Mouse (Mus musculus) hindbrain, embryonic 16.5 days (tissue): Measurements from ENCODE around the gene Crocc2. TPM values are rescaled to one million over a fixed set of nuclear protein-coding genes. Genes with fewer than 3 reads are reported as not detected.
A peak's percentile ranks its signal among the peaks of the same experiment; 100 is the strongest.

Experiments
- ATAC-seq: fragments of 200-750 bp; cut with Nextera tagmentation; 2 replicates; pipeline ENCODE4 v1.8.0; 2017; ENCODE audit warnings: moderate TSS enrichment, moderate library complexity
- H3K27ac ChIP-seq: fragments of 300-500 bp; sonication (generic); 2 replicates; pipeline ENCODE4 v1.5.1; 2014; ENCODE audit warnings: low read depth, mild to moderate bottlenecking, control low read depth, low read length, moderate library complexity
- H3K27me3 ChIP-seq: fragments of 300-500 bp; sonication (generic); replicated peaks from 2 replicates; pipeline ENCODE4 v1.6.1; 2014; ENCODE audit warnings: low read length; ENCODE audit not compliant: control insufficient read depth, insufficient read depth
- H3K36me3 ChIP-seq: fragments of 300-500 bp; sonication (generic); 2 replicates; pipeline ENCODE4 v1.6.1; 2014; ENCODE audit warnings: mild to moderate bottlenecking, low read length, moderate library complexity, mixed read lengths; ENCODE audit not compliant: control insufficient read depth, insufficient read depth
- H3K4me1 ChIP-seq: fragments of 300-500 bp; sonication (generic); 2 replicates; pipeline ENCODE4 v1.6.1; 2014; ENCODE audit warnings: low read depth, low read length; ENCODE audit not compliant: control insufficient read depth, insufficient read depth
- H3K4me2 ChIP-seq: fragments of 300-500 bp; sonication (generic); 2 replicates; pipeline ENCODE4 v1.6.1; 2014; ENCODE audit warnings: mild to moderate bottlenecking, low read length, control low read depth, moderate library complexity
- H3K4me3 ChIP-seq: fragments of 300-500 bp; sonication (generic); 2 replicates; pipeline ENCODE4 v1.5.1; 2014; ENCODE audit warnings: mild to moderate bottlenecking, low read length, control low read depth, moderate library complexity
- H3K9ac ChIP-seq: fragments of 300-500 bp; sonication (generic); 2 replicates; pipeline ENCODE4 v1.6.1; 2014; ENCODE audit warnings: low read depth, mild to moderate bottlenecking, control low read depth, low read length, moderate library complexity
- H3K9me3 ChIP-seq: fragments of 300-500 bp; sonication (generic); 2 replicates; pipeline ENCODE4 v1.6.1; 2014; ENCODE audit warnings: mild to moderate bottlenecking, low read length, moderate library complexity; ENCODE audit not compliant: control insufficient read depth
- WGBS: fragments of 180-500 bp; shearing (Covaris S2); extraction: QIAGEN DNeasy Blood & Tissue Kit; methylation state at CpG from one replicate; pipeline ENCODE4 v1.1.7; 2014; 5-methylcytosine and 5-hydroxymethylcytosine counted together
- microRNA-seq: library from miRNA; unstranded; fragments of <30 nt; microRNA quantifications from one replicate; pipeline ENCODE4, GENCODE M21; 2017
- polyA plus RNA-seq: library from polyadenylated mRNA; unstranded; fragments of >200 nt; fragmentation: Nextera tagmentation; extraction: Ambion mirVana; gene quantifications from 2 replicates; pipeline ENCODE4 v1.2.1, GENCODE M21; 2015

The Crocc2 gene
- polyA plus RNA-seq, 1 experiment from 2014 or later, result 0.43 TPM

DNA sequence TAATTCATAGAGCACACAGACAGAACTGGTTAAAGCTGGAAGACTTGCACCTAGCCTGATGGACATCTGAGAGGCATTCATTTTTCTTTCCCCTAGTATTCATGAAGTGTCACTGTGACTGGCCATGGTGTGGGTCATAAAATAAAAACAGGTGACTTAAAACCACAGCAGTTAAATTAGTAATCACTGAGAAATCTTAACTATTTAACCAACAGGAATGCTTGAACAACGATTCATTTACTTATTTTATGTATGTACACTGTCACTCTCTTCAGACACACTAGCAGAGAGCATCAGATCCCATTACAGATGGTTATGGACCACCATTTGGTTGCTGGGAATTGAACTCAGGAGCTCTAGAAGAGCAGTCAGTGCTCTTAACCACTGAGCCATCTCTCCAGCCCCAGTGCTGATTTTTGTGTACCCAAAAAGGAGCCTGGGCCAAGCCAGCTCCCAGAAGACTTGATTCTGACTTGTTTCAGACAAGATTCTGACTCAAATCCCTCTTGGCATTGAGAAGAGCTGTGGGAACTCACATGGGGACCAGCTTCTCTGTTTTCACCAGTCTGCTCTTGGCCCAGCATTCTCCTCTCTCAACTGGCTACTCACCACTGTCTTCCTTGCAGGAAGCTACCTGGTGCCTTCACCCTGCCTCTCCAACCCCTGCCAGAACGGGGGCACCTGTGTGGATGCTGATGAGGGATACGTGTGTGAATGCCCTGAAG, 102.2 kb downstream of the Crocc2 start:
- Histone ChIP-seq H3K4me3 (no peak overlapping the region), H3K4me1 (peaks cover 4% of the 10 kb centered on the region; the same call in 1 of the 2 replicates), H3K9ac (no peak overlapping the region), H3K27ac (no peak overlapping the region), H3K4me2 (no peak overlapping the region), H3K9me3 (no peaks in the 10 kb centered on the region), H3K27me3 (no peaks in the 10 kb centered on the region), H3K36me3 (no peaks in the 10 kb centered on the region)
- 72% methylated on average over 3 of the region's 3 CpGs for WGBS
- no peak for ATAC-seq

DNA sequence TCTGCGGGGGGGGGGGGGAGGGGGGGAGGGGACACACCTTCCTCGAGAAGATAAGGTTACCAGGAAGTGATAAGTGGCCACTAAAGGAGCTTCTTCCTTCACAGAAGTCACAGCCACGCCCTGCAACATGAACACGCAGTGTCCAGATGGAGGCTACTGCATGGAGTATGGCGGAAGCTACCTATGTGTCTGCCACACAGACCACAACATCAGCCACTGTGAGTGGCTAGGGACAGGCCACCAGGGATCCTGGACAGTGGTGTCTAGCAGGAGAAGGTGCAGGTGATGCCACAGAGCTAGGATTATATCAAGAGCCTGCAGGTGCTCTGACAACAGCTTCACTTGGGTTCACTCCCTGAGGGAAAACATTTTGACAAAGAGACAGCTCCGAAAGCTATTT, 103.2 kb downstream of the Crocc2 start:
- ATAC-seq, result no peak
- Histone ChIP-seq H3K4me2 (no peak overlapping the region), H3K27ac (no peak overlapping the region), H3K4me1 (peaks cover 4% of the 10 kb centered on the region; the same call in 1 of the 2 replicates), H3K9me3 (no peaks in the 10 kb centered on the region), H3K4me3 (no peak overlapping the region), H3K27me3 (no peaks in the 10 kb centered on the region), H3K36me3 (no peaks in the 10 kb centered on the region), H3K9ac (no peak overlapping the region)
- 80% methylated on average over 6 of the region's 6 CpGs for whole genome bisulfite sequencing

DNA sequence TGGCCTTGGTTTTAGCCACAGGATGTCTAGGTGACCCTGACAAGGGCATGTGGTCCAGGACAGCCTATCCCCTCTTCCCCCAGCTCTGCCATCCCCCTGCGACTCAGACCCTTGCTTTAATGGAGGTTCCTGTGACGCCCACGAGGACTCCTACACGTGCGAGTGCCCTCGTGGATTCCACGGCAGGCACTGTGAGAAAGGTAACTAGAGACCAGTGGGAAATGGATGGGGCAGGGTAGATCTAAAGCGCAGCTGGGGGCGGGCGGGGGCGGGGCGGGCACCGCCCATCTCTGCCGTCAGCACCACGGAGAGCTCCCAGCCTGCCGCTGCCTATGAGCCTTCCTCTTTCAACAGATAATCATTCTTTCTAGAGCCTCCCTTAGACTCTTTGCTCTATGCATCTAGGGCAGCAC, 103.9 kb downstream of the Crocc2 start:
- Histone ChIP-seq H3K27me3 (no peaks in the 10 kb centered on the region), H3K27ac (no peak overlapping the region), H3K9ac (peak overlapping the region; percentile 18; the same call in 1 of the 2 replicates), H3K4me3 (peak overlapping the region; percentile 27), H3K9me3 (no peaks in the 10 kb centered on the region), H3K4me2 (peak overlapping the region; percentile 50), H3K36me3 (no peaks in the 10 kb centered on the region), H3K4me1 (peaks cover 4% of the 10 kb centered on the region; the same call in 1 of the 2 replicates)
- ATAC-seq, result peak; percentile 56
- 2% methylated on average over 16 of the region's 16 CpGs for WGBS

DNA sequence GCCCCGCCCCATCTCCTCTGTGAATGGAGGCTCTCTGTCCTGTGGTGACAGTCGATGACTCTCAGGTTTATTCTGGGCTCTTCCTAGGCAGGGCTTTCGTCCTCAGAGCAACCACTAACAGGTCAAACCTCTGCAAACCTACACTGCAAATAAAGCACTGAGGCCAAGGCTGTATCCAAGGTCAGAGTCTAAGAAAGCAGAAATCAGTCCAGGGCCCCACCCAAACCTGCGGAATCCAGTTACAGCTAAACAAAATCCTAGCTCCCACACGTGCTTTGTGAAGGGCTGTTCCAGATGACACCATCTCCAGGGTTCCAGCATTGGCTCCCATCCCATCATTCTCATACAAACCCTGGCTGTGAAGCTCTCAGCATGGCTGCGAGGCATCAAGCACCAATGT, 107.0 kb downstream of the Crocc2 start:
- 77% methylated on average over 6 of the region's 6 CpGs for WGBS

DNA sequence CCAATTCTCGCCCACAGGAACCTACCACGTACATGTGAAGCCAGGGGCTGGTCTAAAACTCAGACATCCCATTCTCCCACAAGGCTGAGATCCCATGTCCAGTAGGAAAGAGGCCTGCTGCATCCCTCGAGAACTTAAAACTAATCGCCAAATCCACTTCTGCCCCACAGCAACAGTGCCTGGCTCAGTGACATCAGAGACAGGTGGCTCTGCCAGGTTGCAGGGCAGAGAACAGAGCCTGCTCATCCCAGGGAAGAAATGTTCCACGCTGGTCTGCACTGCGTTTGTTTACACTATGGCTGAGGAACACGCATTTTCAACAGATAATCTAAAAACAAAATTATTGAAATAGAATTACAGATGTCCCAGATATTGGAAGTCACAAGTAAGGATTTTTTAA, 108.5 kb downstream of the Crocc2 start:
- Histone ChIP-seq H3K27me3 (no peaks in the 10 kb centered on the region), H3K4me1 (peaks cover 4% of the 10 kb centered on the region; the same call in 1 of the 2 replicates), H3K9ac (no peak overlapping the region), H3K36me3 (no peaks in the 10 kb centered on the region), H3K4me2 (no peak overlapping the region), H3K27ac (no peak overlapping the region), H3K4me3 (no peak overlapping the region), H3K9me3 (no peaks in the 10 kb centered on the region)
- ATAC-seq, result no peak
- WGBS, result 79% methylated on average over 7 of the region's 7 CpGs

More for the DNA sequence above, 107.0 kb downstream of the Crocc2 start:
- Histone ChIP-seq H3K9ac (no peak overlapping the region), H3K27me3 (no peaks in the 10 kb centered on the region), H3K9me3 (no peaks in the 10 kb centered on the region), H3K4me2 (no peak overlapping the region), H3K36me3 (no peaks in the 10 kb centered on the region), H3K4me1 (peaks cover 4% of the 10 kb centered on the region; the same call in 1 of the 2 replicates), H3K4me3 (no peak overlapping the region), H3K27ac (no peak overlapping the region)
- ATAC-seq, result no peak

Small RNAs within 50 kb of the gene (microRNA-seq; reads per million reads assigned to microRNA genes)
- not detected for gene Mir6901

Other genes with a start within 250 kb of the Crocc2 start
- 60.6 and 60.7 TPM in 2 replicates for gene Capn10, start 234.3 kb upstream of the Crocc2 start, polyA plus RNA-seq
- 0.55 and 1.1 TPM in 2 replicates for gene Gpr35, start 217.9 kb upstream of the Crocc2 start, polyA plus RNA-seq
- gene Aqp12, start 162.4 kb upstream of the Crocc2 start, polyA plus RNA-seq, result not detected in 2 replicates
- 497 and 573 TPM in 2 replicates for gene Kif1a, start 66.8 kb upstream of the Crocc2 start, polyA plus RNA-seq
- gene Agxt, start 33.5 kb upstream of the Crocc2 start, polyA plus RNA-seq, result not detected in 2 replicates
- 0.40 and 0.54 TPM in 2 replicates for gene 2310007B03Rik, start 7.8 kb upstream of the Crocc2 start, polyA plus RNA-seq
- gene Sned1, start 67.1 kb downstream of the Crocc2 start, polyA plus RNA-seq, result 12.1 and 12.7 TPM in 2 replicates
- 33.5 and 33.7 TPM in 2 replicates for gene Mterf4, start 137.2 kb downstream of the Crocc2 start, polyA plus RNA-seq
- 47.9 and 56.0 TPM in 2 replicates for gene Ppp1r7, start 174.1 kb downstream of the Crocc2 start, polyA plus RNA-seq
- 5.2 and 6.4 TPM in 2 replicates for gene Pask, start 174.8 kb downstream of the Crocc2 start, polyA plus RNA-seq
- 1.1 and 1.7 TPM in 2 replicates for gene Ano7, start 205.2 kb downstream of the Crocc2 start, polyA plus RNA-seq